7 mouse cellular contexts compared by ENCODE assay signal in genomic region chr4:32238366-32238854, GRCm38 (mm10). TPM values are rescaled to one million over a fixed set of nuclear protein-coding genes. Genes with fewer than 3 reads are reported as not detected.
DNase-seq lines count a peak whose midpoint lies in the region; ATAC-seq and TF ChIP-seq lines count a peak whose summit lies in the region.

TSS of gene Bach2 (plus strand) at chr4:32238804.

- WGBS in intestine, postnatal 0 days: 0% methylated on average over 42 of the region's 69 CpGs
- under 1% methylated on average over 65 of the region's 69 CpGs for WGBS in midbrain, embryonic 11.5 days
- WGBS in small intestine, adult 2 months: under 1% methylated on average over 58 of the region's 69 CpGs

- H3K27me3 ChIP-seq in intestine, postnatal 0 days (replicated peaks; ENCODE audit: control insufficient read depth, insufficient read depth, low read length): peaks cover 11% of the 10 kb centered on the region
- H3K27me3 ChIP-seq in midbrain, embryonic 11.5 days (ENCODE audit: control insufficient read depth, insufficient read depth, low read length): peaks cover 2% of the 10 kb centered on the region; the same call in 1 of the 2 replicates
- no peaks in the 10 kb centered on the region for H3K27me3 ChIP-seq in small intestine, adult 2 months (ENCODE audit: control insufficient read depth, insufficient read depth, low read length)

- no peaks in the 10 kb centered on the region for H3K36me3 ChIP-seq in intestine, postnatal 0 days (ENCODE audit: control insufficient read depth, insufficient read depth)
- H3K36me3 ChIP-seq in midbrain, embryonic 11.5 days (ENCODE audit: control insufficient read depth, insufficient read depth, low read length): no peaks in the 10 kb centered on the region
- H3K36me3 ChIP-seq in small intestine, adult 2 months (ENCODE audit: control insufficient read depth, insufficient read depth, low read length): no peaks in the 10 kb centered on the region

- peak within 1 kb of the TSS; percentile 88 for H3K27ac ChIP-seq in intestine, postnatal 0 days (ENCODE audit: low read depth, low read length)
- H3K27ac ChIP-seq in midbrain, embryonic 11.5 days (ENCODE audit: low read depth, low read length): peak within 1 kb of the TSS; percentile 97
- H3K27ac ChIP-seq in small intestine, adult 2 months (ENCODE audit: insufficient read depth, low read depth, low read length): peak within 1 kb of the TSS; percentile 78

- no peak for TF ChIP-seq POLR2A in small intestine, adult 2 months (IDR thresholded peaks at IDR 0.05; ENCODE audit: low read depth, low read length)

- peak; percentile 87 to 96 for DNase-seq in adrenal gland, adult (ENCODE audit: inconsistent age in 2 of 2, low spot score in 1 of 2)
- DNase-seq in embryo, embryonic 10 days (ENCODE audit: low spot score): peak; percentile 97
- peak; percentile 70 to 87 for DNase-seq in gastrocnemius, postnatal 4 days (ENCODE audit: low spot score in 2 of 2)
- peak; percentile 88 to 90 for DNase-seq in left cerebral cortex, postnatal 36 days (ENCODE audit: low spot score in 2 of 2)
- peak; percentile 99 for DNase-seq in midbrain, embryonic 11.5 days (ENCODE audit: low spot score, missing footprints)

- H3K4me3 ChIP-seq in intestine, postnatal 0 days (ENCODE audit: low read depth, low read length): peak within 1 kb of the TSS; percentile 87
- H3K4me3 ChIP-seq in midbrain, embryonic 11.5 days (ENCODE audit: low read depth, low read length): peak within 1 kb of the TSS; percentile 84
- H3K4me3 ChIP-seq in small intestine, adult 2 months (ENCODE audit: low read depth, low read length): peak within 1 kb of the TSS; percentile 84

- peak within 1 kb of the TSS; percentile 100 for H3K4me2 ChIP-seq in intestine, postnatal 0 days (replicated peaks; ENCODE audit: low read depth)
- H3K4me2 ChIP-seq in midbrain, embryonic 11.5 days: peak within 1 kb of the TSS; percentile 95

- H3K9ac ChIP-seq in intestine, postnatal 0 days (ENCODE audit: low read depth, low read length): peak within 1 kb of the TSS; percentile 82
- H3K9ac ChIP-seq in midbrain, embryonic 11.5 days (ENCODE audit: low read length): peak within 1 kb of the TSS; percentile 88

- peak; percentile 43 for TF ChIP-seq CTCF in intestine, postnatal 0 days (IDR thresholded peaks at IDR 0.05; ENCODE audit: low read depth)
- no peak for TF ChIP-seq CTCF in small intestine, adult 2 months (IDR thresholded peaks at IDR 0.05; ENCODE audit: extremely low read depth, insufficient read length, insufficient replicate concordance, low read depth, low read length)

- intact Hi-C loops in left cerebral cortex, postnatal 36 days (cut with DNase I): loop anchor here (5.0 kb wide), 2 partner anchors 86 to 334 kb away; no protein-coding TSS in a partner anchor

- peak; percentile 83 for ATAC-seq in intestine, postnatal 0 days
- ATAC-seq in midbrain, embryonic 11.5 days (ENCODE audit: low FRiP score): peak; percentile 92

- no peaks in the 10 kb centered on the region; the same call in 1 of the 2 replicates for H3K4me1 ChIP-seq in intestine, postnatal 0 days (replicated peaks; ENCODE audit: control insufficient read depth, insufficient read depth, low read length)
- H3K4me1 ChIP-seq in midbrain, embryonic 11.5 days (ENCODE audit: control insufficient read depth, insufficient read depth, low read length): peaks cover 34% of the 10 kb centered on the region
- H3K4me1 ChIP-seq in small intestine, adult 2 months (ENCODE audit: control insufficient read depth, insufficient read depth, insufficient read length, low read length): peaks cover 2% of the 10 kb centered on the region; the same call in 1 of the 2 replicates

- H3K9me3 ChIP-seq in intestine, postnatal 0 days (ENCODE audit: control insufficient read depth): no peaks in the 10 kb centered on the region
- no peaks in the 10 kb centered on the region for H3K9me3 ChIP-seq in midbrain, embryonic 11.5 days (ENCODE audit: control insufficient read depth, low read length)

RNA-seq across cellular contexts. Expression of gene Bach2, which starts in this region (rescaled TPM):
- total RNA-seq in gastrocnemius, postnatal 4 days (2021): 10 to 100 TPM; 15.1 to 16.1 TPM
- 1.1 and 1.4 TPM in 2 replicates for polyA plus RNA-seq in intestine, postnatal 0 days (2015; fragmentation: Nextera tagmentation; extraction: Ambion mirVana)
- total RNA-seq in left cerebral cortex, postnatal 36 days (2021): 10 to 100 TPM; 12.6 to 16.0 TPM
- 11.2 and 13.2 TPM in 2 replicates for polyA plus RNA-seq in midbrain, embryonic 11.5 days (2014; fragmentation: Nextera tagmentation; extraction: Ambion mirVana)
- 0.50 and 3.5 TPM in 2 replicates for polyA plus RNA-seq in small intestine, adult 2 months (2012; rRNA removed)

Comparison
In these comparisons a context has a peak if more than half of its experiments do, and no peak if none do; other contexts are left out.
1. Peak in every context shown above with its lines: DNase-seq, ATAC-seq, H3K4me3 ChIP-seq and H3K27ac ChIP-seq.